Mouse (Mus musculus) embryonic facial prominence, embryonic 11.5 days (tissue): ENCODE results near the gene Gtf2e1. TPM values are rescaled to one million over a fixed set of nuclear protein-coding genes. Genes with fewer than 3 reads are reported as not detected.

Experiments
- ATAC-seq: fragments of 200-750 bp; cut with Nextera tagmentation; replicated peaks from 2 replicates; pipeline ENCODE4 v1.8.0; 2017; ENCODE audit warnings: low read depth; ENCODE audit not compliant: insufficient number of reproducible peaks, low FRiP score, low TSS enrichment
- DNase-seq: peaks from one replicate; pipeline ENCODE4 v3.0.0-alpha.2; 2015; ENCODE audit warnings: low spot score
- H3K27ac ChIP-seq: fragments of 300-500 bp; sonication (generic); replicated peaks from 2 replicates; pipeline ENCODE4 v1.5.1; 2014; ENCODE audit warnings: mild to moderate bottlenecking, low read depth, low read length, control low read depth
- H3K27me3 ChIP-seq: fragments of 300-500 bp; sonication (generic); 2 replicates; pipeline ENCODE4 v1.6.1; 2014; ENCODE audit warnings: mild to moderate bottlenecking, low read length, moderate library complexity, mixed read lengths; ENCODE audit not compliant: control insufficient read depth, insufficient read depth
- H3K36me3 ChIP-seq: fragments of 300-500 bp; sonication (generic); replicated peaks from 2 replicates; pipeline ENCODE4 v1.6.1; 2014; ENCODE audit warnings: low read depth, mild to moderate bottlenecking, low read length, moderate library complexity, mixed read lengths; ENCODE audit not compliant: control insufficient read depth, insufficient read depth
- H3K4me1 ChIP-seq: fragments of 300-500 bp; sonication (generic); 2 replicates; pipeline ENCODE4 v1.6.1; 2014; ENCODE audit warnings: low read length, mixed read lengths; ENCODE audit not compliant: control insufficient read depth, insufficient read depth
- H3K4me2 ChIP-seq: fragments of 300-500 bp; sonication (generic); 2 replicates; pipeline ENCODE4 v1.6.1; 2014; ENCODE audit warnings: low read depth, mild to moderate bottlenecking, control low read depth, low read length, moderate library complexity
- H3K4me3 ChIP-seq: fragments of 300-500 bp; sonication (generic); 2 replicates; pipeline ENCODE4 v1.5.1; 2014; ENCODE audit warnings: low read depth, low read length, control low read depth
- H3K9ac ChIP-seq: fragments of 300-500 bp; sonication (generic); replicated peaks from 2 replicates; pipeline ENCODE4 v1.6.1; 2014; ENCODE audit warnings: mild to moderate bottlenecking, control low read depth, low read length
- H3K9me3 ChIP-seq: fragments of 300-500 bp; sonication (generic); replicated peaks from 2 replicates; pipeline ENCODE4 v1.6.1; 2016; ENCODE audit warnings: mild to moderate bottlenecking, low read length, inconsistent platforms, mixed read lengths; ENCODE audit not compliant: control insufficient read depth
- WGBS: fragments of 180-500 bp; shearing (Covaris S2); extraction: QIAGEN DNeasy Blood & Tissue Kit; methylation state at CpG from one replicate; pipeline ENCODE4 v1.1.7; 2014; 5-methylcytosine and 5-hydroxymethylcytosine counted together
- polyA plus RNA-seq: library from polyadenylated mRNA; unstranded; fragments of >200 nt; fragmentation: Nextera tagmentation; extraction: Ambion mirVana; gene quantifications from 2 replicates; pipeline ENCODE4 v1.2.1, GENCODE M21; 2014

Gtf2e1 gene
- polyA plus RNA-seq, 1 experiment from 2014 or later = 54.6 TPM

- ATAC-seq = peak; percentile 66
Observed at GRCm38 (mm10) chr16:37539240-37539610, 364 bp downstream of the Gtf2e1 start.

GRCm38 (mm10) chr16:37533369-37534068, 6.1 kb downstream of the Gtf2e1 start:
- DNase-seq (no peak), ATAC-seq (no peak)
- Histone ChIP-seq H3K9ac (no peak overlapping the region), H3K4me1 (no peaks in the 10 kb centered on the region), H3K27ac (no peak overlapping the region), H3K9me3 (no peaks in the 10 kb centered on the region), H3K4me2 (no peak overlapping the region), H3K4me3 (no peak overlapping the region), H3K27me3 (no peaks in the 10 kb centered on the region), H3K36me3 (no peaks in the 10 kb centered on the region)
- WGBS = 85% methylated on average over 8 of the region's 8 CpGs

More at GRCm38 (mm10) chr16:37539240-37539610, 364 bp downstream of the Gtf2e1 start:
- H3K4me1 ChIP-seq = no peaks in the 10 kb centered on the region
- no peak for DNase-seq
- H3K36me3 ChIP-seq = no peaks in the 10 kb centered on the region
- peak overlapping the region; percentile 81 for H3K4me2 ChIP-seq
- peak overlapping the region; percentile 82 for H3K4me3 ChIP-seq
- H3K27me3 ChIP-seq = no peaks in the 10 kb centered on the region
- peak overlapping the region; percentile 93 for H3K9ac ChIP-seq
- under 1% methylated on average over 22 of the region's 22 CpGs for WGBS
- no peaks in the 10 kb centered on the region for H3K9me3 ChIP-seq
- no peak overlapping the region; the same call in 1 of the 2 replicates for H3K27ac ChIP-seq

GRCm38 (mm10) chr16:37532046-37532445, 7.5 kb downstream of the Gtf2e1 start:
- no peak overlapping the region for H3K4me3 ChIP-seq
- H3K9ac ChIP-seq = no peak overlapping the region
- ATAC-seq = no peak
- no peaks in the 10 kb centered on the region for H3K27me3 ChIP-seq
- no peak overlapping the region for H3K4me2 ChIP-seq
- DNase-seq = no peak
- no peaks in the 10 kb centered on the region for H3K9me3 ChIP-seq
- 90% methylated on average over 1 of the region's 1 CpGs for WGBS
- no peak overlapping the region for H3K27ac ChIP-seq
- no peaks in the 10 kb centered on the region for H3K36me3 ChIP-seq
- no peaks in the 10 kb centered on the region for H3K4me1 ChIP-seq

- Histone ChIP-seq H3K9me3 (no peaks in the 10 kb centered on the region), H3K4me2 (no peak overlapping the region), H3K4me1 (no peaks in the 10 kb centered on the region), H3K9ac (no peak overlapping the region), H3K27me3 (no peaks in the 10 kb centered on the region), H3K4me3 (no peak overlapping the region), H3K27ac (no peak overlapping the region), H3K36me3 (no peaks in the 10 kb centered on the region)
- DNase-seq = no peak
- ATAC-seq = no peak
- WGBS = 66% methylated on average over 6 of the region's 6 CpGs
Observed at GRCm38 (mm10) chr16:37530170-37530569, 9.4 kb downstream of the Gtf2e1 start.

- Histone ChIP-seq H3K9me3 (no peaks in the 10 kb centered on the region), H3K9ac (no peak overlapping the region), H3K4me3 (no peak overlapping the region), H3K4me1 (no peaks in the 10 kb centered on the region), H3K4me2 (no peak overlapping the region), H3K27me3 (no peaks in the 10 kb centered on the region), H3K36me3 (peaks cover 3% of the 10 kb centered on the region), H3K27ac (no peak overlapping the region)
- DNase-seq = no peak
- no peak for ATAC-seq
- 94% methylated on average over 3 of the region's 3 CpGs for WGBS
Observed at GRCm38 (mm10) chr16:37526688-37527223, 12.8 kb downstream of the Gtf2e1 start.

- H3K36me3 ChIP-seq = peaks cover 3% of the 10 kb centered on the region
- 96% methylated on average over 2 of the region's 2 CpGs for WGBS
Observed at GRCm38 (mm10) chr16:37525121-37525520, 14.5 kb downstream of the Gtf2e1 start.

GRCm38 (mm10) chr16:37522100-37522697, 17.4 kb downstream of the Gtf2e1 start:
- ATAC-seq = no peak
- peaks cover 3% of the 10 kb centered on the region for H3K36me3 ChIP-seq

More at GRCm38 (mm10) chr16:37525121-37525520, 14.5 kb downstream of the Gtf2e1 start:
- no peak overlapping the region for H3K4me2 ChIP-seq
- ATAC-seq (no peak), DNase-seq (no peak)
- no peak overlapping the region for H3K27ac ChIP-seq
- no peaks in the 10 kb centered on the region for H3K27me3 ChIP-seq
- H3K9me3 ChIP-seq = no peaks in the 10 kb centered on the region
- H3K4me3 ChIP-seq = no peak overlapping the region
- no peak overlapping the region for H3K9ac ChIP-seq
- H3K4me1 ChIP-seq = no peaks in the 10 kb centered on the region

More at GRCm38 (mm10) chr16:37522100-37522697, 17.4 kb downstream of the Gtf2e1 start:
- Histone ChIP-seq H3K9me3 (no peaks in the 10 kb centered on the region), H3K9ac (no peak overlapping the region), H3K27me3 (no peaks in the 10 kb centered on the region), H3K4me2 (no peak overlapping the region), H3K27ac (no peak overlapping the region), H3K4me3 (no peak overlapping the region), H3K4me1 (no peaks in the 10 kb centered on the region)
- no peak for DNase-seq
- WGBS = 89% methylated on average over 7 of the region's 7 CpGs
